Mouse (Mus musculus) lung, postnatal 0 days (tissue): ENCODE measurements around the gene Tmem39b.

Source experiments
- CTCF ChIP-seq: IDR thresholded peaks from 2 replicates; pipeline ENCODE4 v1.5.1; 2016; ENCODE audit warnings: antibody characterized with exemption, mild to moderate bottlenecking
- EP300 ChIP-seq: IDR thresholded peaks from 2 replicates; pipeline ENCODE4 v1.6.1; 2016; ENCODE audit warnings: antibody characterized with exemption, mild to moderate bottlenecking, control low read depth

GRCm38 (mm10) chr4:129645204-129645603 lies 51.4 kb downstream of the Tmem39b start:
- TF ChIP-seq CTCF: no peak
- TF ChIP-seq EP300: no peak
